Mouse (Mus musculus): ENCODE measurements at regions not wholly inside any gene's neighbourhood (a gene's known extent, or its start where the extent isn't known, plus 50 kb on each side); places are given as distances from the start of the nearest gene placed in this dataset.

- no peak for TF ChIP-seq CEBPB (IDR thresholded peaks at IDR 0.05; ENCODE audit: insufficient read depth, poor library complexity, severe bottlenecking)
- TF ChIP-seq POLR2A (IDR thresholded peaks at IDR 0.05; ENCODE audit: insufficient read length, low read depth) = no peak
- TF ChIP-seq MAX (IDR thresholded peaks at IDR 0.05; ENCODE audit: low read depth) = no peak
- TF ChIP-seq MYOD1 (IDR thresholded peaks at IDR 0.05; ENCODE audit: control insufficient read depth in 1 of 3, insufficient read length in 2 of 3, low read depth in 2 of 3) = no peak
Measured at GRCm38 (mm10) chr14:46017286-46017685, 359.3 kb upstream of the Ddhd1 start.

Measured in myocyte (in vitro differentiated cells).